Mouse (Mus musculus) Muller cell, postnatal 12 days (primary cell): ENCODE measurements around the gene Bicc1.
"Not testable (repeated sequence)": the region's sequence is repeated elsewhere in the genome, so short reads cannot be mapped to it uniquely, and the experiment has no call there.

Experiments
- DNase-seq: peaks from one replicate; pipeline ENCODE4 v3.0.0-alpha.2; 2015; ENCODE audit errors: inconsistent ontology term

Gene Bicc1

DNA sequence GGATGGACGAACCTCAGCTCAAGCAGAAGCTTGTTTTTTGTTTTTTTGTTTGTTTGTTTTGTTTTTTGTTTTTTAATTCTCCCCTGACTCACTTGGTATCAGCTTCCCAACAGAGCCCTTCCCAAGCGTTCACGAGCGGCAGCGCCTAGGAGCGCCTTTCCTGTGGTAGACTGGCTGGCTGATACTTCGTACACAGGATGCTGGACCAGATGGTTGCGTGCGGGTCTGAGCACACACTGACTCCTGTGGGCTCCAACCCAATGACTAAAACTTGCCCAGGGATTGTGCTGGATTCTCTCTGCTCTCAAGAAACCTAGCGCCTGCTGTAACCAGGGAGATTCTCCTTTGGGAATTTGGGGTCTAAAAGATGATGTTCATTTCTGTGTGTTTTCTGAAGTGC lies 211.2 kb downstream of the Bicc1 start:
- no peak for DNase-seq

DNA sequence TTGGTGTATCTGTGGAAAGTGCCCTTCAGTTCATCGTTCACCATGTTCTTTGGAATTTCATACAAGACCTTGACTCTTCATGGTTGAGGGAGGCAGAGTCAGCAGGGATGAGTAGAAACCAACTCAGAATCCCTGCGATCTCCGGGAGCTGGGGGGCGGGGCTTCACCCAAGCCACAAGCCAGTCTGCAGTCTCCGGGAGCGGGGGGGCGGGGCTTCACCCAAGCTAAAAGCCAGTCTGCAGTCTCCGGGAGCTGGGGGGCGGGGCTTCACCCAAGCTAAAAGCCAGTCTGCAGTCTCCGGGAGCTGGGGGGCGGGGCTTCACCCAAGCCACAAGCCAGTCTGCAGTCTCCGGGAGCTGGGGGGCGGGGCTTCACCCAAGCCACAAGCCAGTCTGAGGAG lies 213.4 kb downstream of the Bicc1 start:
- DNase-seq = not testable (repeated sequence)

DNA sequence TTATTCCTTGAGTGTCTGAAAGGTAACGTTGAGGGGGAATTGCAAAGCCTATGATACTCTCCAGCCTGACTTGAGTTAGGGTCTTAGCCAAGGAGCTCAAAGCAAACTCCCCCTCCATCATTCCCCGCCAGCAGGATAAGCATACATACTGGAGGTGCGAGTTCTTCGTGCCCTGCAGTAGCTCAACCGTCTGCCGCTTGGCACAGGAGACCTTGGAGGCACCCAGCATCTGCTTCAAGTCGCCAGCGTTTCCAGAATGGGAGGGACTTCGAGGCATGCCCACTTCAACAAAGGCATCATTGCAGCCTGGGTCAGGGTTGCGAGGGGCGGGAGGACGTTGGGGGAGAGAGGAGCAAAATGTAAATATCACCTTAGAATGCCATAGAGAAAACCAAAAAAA lies 214.4 kb downstream of the Bicc1 start:
- no peak for DNase-seq

DNA sequence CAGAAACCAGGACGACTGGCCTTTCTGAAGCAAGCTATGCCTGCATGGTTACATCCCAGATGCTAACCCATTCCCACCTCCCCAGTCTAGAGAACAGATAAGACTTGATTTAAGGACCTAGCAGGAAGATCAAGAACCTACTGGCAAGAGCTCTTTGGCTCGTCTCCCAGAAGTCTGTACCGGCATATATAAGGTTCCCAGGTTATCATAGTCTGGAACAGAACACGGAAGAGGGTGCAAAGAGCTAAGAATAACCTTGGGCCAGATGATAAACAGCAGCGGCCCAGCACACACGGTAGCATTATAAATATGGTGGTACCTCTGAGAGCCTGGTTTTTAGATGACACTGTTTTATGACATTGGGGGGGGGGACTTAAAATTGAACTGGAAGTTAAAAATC lies 217.9 kb downstream of the Bicc1 start:
- DNase-seq = no peak

DNA sequence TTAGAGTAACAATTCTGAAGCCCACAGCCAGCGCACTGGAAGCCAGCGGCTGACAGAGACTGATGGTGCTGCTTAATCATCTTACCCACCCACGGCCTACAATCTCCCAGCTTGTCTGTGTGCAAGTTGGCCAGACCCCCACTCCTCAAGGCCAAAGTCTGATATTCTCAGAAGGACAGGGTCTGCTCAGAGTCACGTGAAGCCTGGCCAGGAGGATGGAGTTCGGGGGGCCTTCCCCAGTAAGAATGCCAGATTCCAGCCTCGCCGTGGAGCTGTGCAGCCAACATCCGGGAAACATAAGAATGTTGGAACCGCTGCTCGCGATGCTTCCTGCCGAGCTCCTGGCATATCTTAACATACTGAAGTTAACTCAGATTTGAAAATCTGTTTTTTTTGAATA lies 219.7 kb downstream of the Bicc1 start:
- no peak for DNase-seq

DNA sequence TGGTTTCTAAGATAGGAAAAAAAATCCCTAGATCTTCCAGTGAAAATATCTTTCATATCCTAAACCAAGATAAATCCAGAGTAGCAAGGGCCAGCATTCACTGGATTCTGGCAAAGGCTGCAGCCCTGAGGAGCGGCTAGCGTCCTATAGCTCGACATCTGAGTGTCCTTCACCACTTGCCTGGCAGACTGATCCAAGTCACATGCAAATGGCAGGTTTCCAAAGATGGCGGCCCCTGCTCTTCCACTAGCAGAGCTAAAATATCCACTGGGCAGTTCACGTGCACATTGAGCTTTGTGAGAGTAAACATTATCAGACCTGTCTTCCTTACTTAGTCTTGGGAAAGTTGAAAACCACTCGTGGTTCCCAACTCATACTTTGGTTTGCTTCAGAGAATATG lies 222.1 kb downstream of the Bicc1 start:
- no peak for DNase-seq

DNA sequence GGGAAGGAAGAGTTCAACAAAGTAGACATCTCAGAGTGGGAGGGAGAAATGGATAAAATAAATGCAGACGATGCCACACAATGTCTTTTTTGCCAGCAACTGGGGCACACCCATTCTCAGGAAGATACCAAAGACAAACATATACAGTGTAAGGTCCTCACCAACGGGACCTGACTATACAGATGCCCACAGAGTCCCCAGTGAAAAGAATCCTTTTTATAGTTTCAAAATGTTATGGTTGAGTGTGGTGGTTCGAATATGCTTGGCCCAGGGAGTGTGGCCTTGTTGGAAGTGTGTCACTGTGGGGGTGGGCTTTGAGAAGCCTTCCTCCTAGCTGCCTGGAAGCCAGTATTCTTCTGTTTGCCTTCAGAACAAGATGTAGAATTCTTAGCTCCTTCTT lies 223.5 kb downstream of the Bicc1 start:
- DNase-seq = no peak

DNA sequence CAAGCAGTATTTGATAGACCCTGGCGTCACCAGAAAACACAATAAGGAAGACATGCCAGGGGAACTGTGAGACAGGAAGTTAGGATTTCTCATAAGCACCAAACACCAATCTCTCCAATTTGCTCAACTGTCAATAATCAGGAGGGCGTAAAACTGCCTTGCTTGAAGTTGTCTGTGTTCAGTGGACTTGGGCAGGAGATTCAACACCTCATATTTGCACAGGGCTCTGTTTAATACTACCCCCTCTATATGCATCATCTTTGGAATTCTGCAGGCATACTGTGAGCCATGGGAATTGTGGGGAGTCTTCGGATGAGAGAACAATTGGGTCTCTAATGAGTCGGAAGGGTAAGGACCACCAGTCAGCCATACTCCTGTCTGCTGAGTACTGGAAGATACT lies 233.4 kb downstream of the Bicc1 start:
- no peak for DNase-seq

DNA sequence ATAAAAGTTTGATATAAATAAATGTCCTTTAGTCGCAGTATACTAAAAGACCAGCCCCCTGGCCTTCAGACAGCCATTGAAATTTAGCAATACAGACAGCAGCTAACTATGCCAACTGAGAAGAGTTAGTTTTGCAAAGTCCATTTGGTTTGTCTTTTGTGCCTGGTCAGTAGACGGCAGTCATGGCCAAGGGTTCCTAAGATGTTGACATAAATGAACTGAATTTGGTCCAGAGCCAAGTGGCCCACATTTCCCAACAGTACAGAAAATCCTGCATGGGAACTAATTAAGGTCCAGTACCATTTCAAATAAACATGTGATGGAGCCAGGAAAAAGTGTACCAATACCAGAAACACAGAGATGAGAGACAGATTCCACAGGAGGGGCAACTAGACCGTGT lies 235.2 kb downstream of the Bicc1 start:
- DNase-seq = peak; percentile 68

DNA sequence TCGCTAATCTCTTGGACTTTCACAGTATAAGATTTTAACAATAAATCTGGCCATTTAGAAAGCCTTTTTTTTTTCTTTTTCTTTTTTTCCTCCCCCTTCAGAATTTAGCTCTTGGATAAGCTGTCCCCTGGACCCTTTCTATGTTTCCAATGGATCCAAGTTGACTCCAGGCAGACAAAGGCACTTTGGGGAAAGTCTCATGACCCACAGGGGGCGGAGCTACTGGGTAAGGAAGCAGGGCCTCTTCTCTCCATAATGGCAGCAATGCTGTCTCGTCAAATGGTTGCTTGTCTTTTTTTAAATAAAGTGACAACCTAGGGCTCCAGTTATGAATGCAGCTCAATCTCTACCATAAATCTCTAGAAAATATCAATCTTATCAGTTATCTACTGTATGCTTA lies 235.6 kb downstream of the Bicc1 start:
- no peak for DNase-seq

DNA sequence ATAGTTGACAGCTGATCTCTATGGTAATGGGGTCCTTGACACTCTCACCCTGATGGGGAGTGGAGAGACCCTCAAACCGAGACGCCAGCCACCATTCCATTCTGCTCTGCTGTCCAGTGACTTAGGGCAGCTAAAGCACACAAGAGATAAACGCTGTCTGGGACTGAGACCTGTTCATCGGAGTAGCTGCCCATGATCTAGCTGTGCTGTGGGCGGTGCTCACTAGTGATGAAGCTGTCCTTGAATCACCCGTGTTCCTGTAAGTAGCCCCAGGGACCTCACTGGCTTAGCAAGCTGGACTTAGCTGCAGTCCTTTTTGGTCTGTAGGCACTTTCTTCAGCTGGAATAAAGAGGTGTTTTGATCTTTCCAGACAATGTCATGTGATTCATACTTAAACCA lies 238.0 kb downstream of the Bicc1 start:
- DNase-seq = no peak

DNA sequence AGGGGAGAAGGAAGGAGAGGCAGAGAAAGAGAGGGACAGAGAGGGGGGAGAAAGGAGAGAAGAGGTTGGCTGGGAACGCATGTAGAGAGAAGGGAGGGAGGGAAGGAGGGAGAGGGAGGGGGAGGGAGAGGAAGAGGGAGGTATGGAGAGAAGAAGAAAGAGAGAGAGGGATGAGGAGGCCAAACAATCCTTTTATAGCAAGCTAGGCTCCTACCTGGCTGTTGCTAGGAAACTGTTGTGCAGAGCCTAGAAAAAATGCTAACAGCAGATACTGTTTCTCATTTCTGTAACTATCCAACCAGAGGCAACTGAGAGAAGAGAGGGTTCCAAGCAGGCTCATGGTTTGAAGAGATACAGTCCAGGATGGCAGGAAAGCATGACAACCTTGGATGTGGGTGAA lies 239.6 kb downstream of the Bicc1 start:
- no peak for DNase-seq

DNA sequence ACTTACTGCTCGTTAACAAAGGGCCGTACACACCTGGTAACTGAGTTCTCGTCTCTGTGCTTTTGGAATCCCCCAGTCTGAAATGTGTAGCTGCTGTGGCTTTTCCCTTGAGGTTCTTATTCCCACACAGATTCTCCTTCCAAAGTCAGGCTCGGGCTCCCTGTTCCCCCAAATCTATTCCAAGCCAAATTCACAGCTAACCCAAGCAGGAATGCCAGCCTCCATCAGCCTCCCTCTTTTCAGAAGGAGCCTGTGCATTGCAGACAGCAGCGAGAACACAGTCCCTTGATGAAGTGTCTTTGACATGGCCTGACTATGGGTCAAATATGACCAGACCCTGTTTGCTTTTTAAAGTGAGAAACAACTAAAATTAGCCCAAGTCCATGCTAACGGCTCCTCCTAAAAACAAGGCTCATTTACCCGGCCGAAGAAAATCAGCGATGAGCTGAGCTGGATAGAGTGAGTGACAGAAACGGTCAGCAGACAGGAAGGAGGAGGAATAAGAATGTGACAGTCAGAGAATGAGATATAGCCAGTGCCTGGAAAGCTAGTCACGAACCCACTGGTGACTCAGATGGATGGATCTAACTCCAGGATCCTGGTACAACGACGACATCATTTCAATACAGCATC lies 240.4 kb downstream of the Bicc1 start:
- DNase-seq = no peak

DNA sequence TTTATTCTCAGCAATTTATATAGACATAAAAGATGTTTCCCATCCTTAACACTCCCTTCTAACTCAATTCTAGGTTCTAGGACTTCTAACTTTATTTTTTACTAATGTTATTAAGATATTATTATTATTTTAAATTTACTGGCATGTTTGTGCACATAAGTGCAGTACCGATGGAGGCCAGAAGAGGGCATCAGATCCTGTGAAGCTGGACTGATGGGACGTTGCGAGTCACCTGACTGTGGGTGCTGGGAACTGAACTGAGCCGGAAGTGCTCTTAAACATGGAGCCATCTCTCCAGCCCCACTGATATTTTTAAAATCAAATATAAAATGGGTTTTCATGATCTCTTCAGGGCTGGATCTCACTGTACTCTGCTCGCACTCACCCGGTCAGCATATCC lies 242.8 kb downstream of the Bicc1 start:
- no peak for DNase-seq

DNA sequence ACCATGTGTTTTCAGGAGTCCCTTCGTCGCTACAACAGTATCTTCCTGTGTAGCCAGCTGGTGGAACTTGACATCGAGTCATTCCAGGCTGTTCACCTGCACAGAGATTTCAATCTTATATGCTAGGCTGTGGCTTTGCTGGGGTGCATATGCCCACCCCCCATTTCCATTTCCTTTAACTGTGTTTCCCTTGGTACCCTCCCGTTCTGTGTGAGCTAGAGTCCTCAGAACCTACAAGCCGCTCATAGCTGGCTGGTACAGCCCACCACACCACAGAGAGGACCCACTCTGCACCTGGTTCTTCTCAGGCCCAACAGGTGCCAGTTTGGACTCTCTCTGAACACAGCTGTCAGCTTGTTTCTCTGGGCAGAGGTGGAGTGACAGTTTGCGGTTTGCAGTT lies 244.4 kb downstream of the Bicc1 start:
- DNase-seq = no peak

DNA sequence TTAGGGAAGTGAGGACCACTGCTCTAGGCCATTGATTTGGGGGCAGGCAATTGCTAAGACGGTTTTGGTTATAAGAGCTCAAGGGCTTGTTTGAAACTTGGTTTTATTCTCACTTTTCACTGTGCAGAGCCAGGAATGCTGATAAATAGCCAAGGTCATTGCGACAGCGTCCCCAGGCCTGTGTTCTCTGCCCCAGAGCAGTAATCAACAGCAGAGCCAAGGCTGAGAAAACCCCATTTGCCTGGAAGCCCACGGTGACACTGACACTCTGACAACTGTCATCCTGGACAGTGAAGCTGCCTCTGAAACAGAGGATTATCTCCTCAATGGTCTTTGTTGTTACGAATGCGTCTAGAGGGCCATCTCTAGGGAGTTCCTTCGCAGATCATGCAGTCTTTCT lies 255.6 kb downstream of the Bicc1 start:
- no peak for DNase-seq

DNA sequence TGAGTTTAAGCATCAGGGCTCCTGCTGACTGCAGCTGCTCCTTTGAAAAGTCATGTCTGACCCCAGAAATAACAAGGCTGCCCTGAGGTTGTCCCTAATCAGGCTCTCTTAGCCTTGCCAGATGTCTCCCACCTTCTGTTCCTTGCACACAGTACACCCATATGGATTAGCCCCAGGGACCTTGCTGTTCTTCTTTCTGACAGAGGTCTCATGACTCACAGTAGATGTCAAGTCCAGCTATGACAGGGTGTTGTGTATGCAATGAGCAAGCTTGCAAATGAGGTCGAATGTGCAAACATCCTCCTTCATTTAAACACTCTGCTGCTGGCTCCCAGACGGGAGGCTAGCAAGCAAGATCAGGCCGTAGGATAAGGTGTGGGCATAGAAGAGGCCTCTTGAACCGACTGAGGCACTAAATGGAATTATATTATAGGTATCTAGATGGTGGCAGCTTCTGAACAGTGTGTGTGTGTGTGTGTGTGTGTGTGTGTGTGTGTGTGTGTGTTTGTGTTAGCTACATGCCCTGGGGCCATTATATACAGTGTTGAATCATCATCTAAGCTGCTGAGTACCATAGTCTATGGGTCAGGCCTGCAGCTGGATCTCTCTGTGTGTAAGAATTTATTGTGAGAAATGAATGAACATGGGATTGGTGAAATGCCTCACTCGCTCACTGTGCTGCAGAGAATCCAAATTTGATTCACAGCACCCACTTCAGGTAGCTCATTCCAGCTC lies 256.6 kb downstream of the Bicc1 start:
- peak; percentile 40 for DNase-seq

DNA sequence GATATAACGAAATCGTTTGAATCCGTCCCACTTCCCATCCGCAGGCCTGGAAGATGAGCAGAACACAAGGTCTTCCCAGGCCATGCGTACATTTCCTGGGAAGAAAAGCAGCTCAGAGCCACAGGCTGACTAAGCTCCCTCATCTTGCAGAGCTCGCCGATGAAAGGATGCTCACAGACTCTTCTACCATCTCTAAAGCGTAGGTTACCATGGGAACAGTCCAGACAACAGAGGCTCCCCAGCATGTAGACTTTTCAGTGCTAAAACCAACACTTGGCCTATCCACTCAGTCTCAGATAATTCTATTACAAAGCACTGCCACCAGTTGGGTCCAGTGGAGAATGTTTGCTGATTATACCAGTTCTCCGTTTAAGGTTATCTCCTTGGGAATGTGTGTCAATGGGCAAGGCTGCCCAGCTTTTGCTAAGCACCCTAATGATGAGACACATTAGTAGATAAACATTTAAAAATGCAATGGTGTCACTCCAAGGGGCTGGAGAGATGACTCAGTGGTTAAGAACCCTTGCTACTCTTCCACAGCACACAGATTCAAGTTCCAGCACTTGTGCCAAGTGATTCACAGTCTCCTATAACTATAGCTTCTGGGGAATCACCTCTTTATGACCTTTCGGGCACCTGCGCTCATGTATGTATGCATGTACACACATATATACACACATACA lies 258.2 kb downstream of the Bicc1 start:
- peak; percentile 58 for DNase-seq

DNA sequence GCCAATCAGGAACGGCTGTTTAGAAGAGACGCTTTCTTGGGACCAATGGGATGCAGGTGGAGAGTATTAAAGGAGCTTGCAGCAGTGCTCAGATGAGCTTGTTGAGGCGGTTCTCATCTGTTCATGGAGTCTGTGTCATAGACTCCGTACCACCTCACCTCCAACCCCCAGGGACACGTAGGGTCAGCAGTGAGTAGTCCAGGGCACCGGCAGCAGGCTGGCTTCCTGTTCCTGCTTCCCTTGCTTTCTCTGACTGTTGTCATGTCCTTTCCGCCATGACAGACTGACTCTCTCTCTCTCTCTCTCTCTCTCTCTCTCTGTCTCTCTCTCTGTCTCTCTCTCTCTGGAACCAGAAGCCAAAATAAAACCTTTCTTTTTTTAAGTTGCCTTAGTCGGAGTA lies 263.6 kb downstream of the Bicc1 start:
- DNase-seq = no peak

DNA sequence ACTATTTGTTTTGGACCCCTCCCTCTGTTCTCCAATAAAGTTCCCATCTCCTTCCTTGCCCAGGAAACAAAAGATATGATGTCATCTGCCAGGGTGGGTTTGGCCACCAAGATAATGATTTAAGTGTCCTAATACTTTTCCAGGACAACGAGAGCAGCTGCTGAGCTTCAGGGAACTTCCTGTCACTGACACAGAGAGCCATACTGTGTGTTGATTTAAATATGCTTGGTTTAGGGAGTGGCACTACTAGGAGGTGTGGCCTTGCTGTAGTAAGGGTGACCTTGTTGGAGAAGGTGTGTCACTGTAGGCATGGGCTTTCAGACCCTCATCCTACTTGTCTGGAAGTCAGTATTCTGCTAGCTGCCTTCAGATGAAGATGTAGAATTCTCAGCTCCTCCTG lies 281.5 kb downstream of the Bicc1 start:
- no peak for DNase-seq

DNA sequence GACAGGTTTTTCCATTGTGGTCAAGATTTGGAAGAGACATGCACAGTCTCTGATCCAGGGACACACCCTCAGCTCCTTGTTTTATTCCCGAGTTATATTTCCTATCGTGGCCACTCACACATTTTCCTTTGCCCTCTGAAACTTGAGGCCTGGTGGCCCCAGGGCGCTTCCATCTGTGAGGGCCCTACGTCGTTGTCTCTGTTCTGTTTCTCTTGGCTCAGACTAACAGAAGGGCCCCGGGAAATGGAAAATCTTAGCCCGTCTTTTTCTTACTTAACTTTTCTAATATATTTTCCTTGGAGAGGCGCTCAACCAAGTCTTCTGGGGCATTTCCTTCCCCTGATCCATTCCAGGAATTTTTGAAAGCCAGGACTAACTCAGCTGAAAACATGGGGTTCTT lies 281.9 kb downstream of the Bicc1 start:
- DNase-seq = no peak

DNA sequence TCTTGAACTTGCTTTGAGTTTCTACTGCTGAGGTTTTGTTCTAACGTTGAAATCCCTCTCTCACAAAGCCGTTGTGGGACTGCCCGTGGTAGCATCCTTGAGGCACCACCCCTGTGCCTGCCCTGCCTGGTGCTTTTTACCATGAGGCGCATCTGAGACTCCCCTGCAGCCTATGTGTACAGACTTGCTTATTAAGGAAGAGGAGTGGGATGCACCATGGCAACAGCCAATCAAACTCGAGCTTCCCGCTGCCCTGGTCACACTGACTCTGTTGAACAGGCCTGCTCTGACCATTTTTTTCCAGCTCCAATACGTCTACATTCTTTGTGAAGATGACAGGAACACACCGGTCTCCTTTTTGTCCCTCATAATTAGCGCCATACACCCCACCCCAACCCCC lies 283.0 kb downstream of the Bicc1 start:
- DNase-seq = no peak

DNA sequence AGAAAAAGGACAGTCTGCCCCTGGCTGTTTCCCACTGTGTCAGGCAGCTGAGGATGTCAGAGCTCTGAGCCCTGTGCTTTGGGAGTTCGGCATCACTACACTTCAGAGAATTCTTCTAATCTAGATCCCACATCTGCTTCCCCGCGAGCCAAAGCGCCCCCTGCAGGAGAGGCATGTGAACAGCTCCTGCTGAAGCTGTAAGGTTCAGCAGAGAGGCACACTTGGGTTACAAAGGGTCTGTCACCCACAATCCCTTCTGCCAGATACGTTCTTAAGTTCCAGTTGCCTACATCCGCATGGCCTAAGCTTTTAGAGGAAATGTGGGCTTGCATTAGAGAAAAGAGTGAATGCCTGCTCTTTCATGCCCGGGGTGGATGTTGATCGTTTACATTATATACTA lies 283.4 kb downstream of the Bicc1 start:
- DNase-seq = no peak
